Mouse (Mus musculus): ENCODE data around the gene Atl2.

DNA sequence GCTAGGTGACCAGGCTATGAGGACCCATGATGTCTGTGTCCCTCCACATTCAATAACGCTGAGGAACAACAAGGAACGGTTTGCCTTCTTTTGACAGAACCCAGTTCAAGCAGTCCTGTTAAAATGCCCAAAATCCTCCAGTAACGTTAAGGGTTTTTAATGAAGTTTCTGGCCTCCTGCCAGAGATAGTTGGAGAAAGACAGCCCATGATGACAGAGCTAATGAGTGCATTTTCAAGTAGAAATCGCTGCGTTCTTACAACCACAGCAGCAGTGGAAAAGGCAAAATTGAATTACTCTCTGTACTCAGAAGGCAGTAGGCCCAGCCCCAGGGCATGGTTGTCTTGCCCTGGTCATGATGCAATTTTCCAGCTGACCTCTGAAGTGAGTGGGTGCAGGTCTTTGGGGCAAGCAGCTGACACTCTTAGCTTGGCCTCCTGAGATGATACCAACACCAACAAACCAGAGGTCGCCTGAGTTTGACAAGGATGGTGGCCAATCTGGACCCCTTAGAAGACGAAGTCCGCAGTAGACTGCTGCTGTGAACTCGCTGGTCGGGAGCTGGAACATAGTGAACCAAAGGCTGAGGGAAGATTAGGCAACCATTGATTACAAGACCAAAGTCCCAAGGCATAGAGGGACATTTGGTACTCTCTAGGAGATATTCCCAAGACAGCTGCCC is 42.1 kb upstream of the Atl2 start:
- TF ChIP-seq ETS1 (conservative IDR thresholded peaks at IDR 0.05; ENCODE audit: low read depth, low read length) = no peak
- no peak for TF ChIP-seq E2F4 (IDR thresholded peaks at IDR 0.05; ENCODE audit: insufficient replicate concordance, low read depth, low read length)
- no peak for TF ChIP-seq MXI1 (IDR thresholded peaks at IDR 0.05; ENCODE audit: low read depth, low read length)

Measured in CH12.LX (cell line).